Mouse (Mus musculus) cerebellum, adult 11 months (tissue): ENCODE results near the gene Stoml3.
A peak's percentile ranks its signal among the peaks of the same experiment; 100 is the strongest.

ENCODE experiments used
- DNase-seq: peaks from one replicate; pipeline ENCODE4 v3.0.0; 2022

Stoml3 gene

DNA sequence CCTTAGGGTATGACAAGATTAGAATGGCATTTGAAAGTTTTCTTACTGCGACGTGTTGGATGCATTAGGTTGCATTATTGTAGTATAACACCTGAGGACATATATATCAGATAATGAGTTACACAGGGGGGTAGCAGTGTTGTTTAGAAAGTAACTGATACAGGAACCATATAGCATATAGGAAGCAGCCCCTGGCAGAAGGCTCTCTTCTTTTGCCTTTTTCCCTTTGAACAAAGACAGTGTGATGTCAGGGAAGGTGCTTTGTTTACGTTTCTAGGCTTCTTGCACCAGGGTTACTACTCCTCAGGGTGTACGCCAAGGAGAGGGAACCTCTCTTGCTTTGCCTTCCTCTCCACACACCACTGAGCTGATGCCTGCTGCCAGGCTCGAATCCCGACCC lies at the start of gene Stoml3:
Gene Stoml3 (plus strand): TSS at position 301 of the 400 bp plus-strand sequence.
- DNase-seq = no peak

- no peak for DNase-seq
These were observed 42.9 kb upstream of the Stoml3 start for GRCm38 (mm10) chr3:53445540-53445939.

DNA sequence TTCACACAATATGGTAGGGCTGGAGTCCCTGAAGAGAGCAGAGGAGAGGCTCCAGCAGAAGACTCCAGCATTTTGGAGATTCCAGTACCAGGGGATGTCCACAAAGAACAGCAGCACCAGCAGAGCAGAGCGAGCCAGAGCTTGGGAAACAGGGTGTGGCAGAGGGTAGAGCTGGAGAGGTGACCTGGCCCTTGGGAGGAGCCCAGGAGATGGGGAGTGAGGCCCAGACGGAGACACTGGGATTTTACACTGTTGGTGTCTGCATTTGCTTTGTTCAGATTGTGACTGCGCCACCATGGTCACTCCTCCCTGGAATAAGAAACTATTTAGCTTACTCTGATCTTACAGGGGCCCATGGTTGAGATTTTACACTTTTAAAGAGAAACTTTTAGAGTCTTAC lies 41.7 kb upstream of the Stoml3 start:
- no peak for DNase-seq

GRCm38 (mm10) chr3:53448208-53448607 lies 40.2 kb upstream of the Stoml3 start:
- DNase-seq = peak; percentile 55

DNA sequence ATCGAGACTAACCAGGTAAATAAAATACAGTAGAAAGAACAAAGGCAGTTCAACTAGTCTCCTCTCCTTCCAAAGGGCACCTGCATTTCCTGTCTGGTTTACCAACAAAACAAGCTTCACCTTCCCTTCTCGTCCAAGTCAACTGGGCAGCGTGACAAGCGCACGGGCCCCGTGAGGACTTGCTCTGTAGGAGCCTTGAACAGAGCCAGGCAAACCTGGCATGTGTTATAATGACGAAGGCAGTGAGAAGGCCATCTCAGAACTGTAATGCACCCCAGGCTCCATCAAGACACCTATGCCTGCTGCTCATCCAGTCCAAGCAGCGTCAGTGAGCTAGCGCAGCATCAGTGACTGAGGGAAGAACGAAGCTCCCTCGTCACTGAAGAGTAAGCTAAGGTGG lies 37.8 kb upstream of the Stoml3 start:
- peak; percentile 66 for DNase-seq

GRCm38 (mm10) chr3:53452351-53452750 lies 36.1 kb upstream of the Stoml3 start:
- DNase-seq = no peak

DNA sequence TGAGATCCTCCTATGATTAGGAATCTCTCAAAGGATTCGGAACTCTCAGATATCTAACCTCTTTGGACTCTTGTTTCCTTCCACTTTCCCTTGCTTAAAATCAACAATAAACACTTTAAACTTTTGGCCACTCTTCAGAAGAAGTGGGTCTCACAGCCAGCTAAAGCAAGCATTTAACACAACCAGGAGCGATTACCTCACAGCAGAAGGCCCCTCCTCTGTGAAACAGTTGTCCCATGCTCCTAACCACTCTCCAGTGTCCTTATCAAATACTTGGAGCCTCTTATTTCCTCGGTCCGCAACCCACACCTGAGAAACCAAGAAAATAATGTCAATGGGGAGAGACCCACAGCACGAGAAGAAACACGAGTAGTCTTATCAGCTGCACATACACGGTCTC lies 35.1 kb upstream of the Stoml3 start:
- no peak for DNase-seq

- DNase-seq = no peak
These were observed 34.4 kb upstream of the Stoml3 start for GRCm38 (mm10) chr3:53454005-53454404.

- DNase-seq = no peak
These were observed 33.9 kb upstream of the Stoml3 start for GRCm38 (mm10) chr3:53454561-53454960.

- DNase-seq = no peak
These were observed 33.5 kb upstream of the Stoml3 start for GRCm38 (mm10) chr3:53454984-53455383.

DNA sequence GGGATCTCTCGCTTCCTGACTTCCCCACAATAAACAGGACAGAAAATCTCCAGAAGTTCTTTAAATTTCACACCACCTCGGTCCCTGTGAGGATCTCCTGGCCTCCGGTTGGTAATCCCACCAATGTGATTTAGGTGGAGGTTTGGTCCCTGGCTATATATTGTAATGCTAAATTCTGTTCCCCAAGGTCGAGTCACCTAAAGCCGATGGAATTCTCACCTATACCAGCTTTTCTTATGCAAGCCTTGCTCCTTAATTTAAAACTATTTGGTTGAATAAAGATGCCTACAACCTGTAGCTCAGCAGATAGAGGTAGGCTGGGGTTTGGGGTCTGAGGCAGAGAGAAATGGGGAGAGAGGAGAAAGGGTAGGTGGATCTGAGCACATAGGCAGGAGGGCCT lies 30.7 kb upstream of the Stoml3 start:
- DNase-seq = no peak

DNA sequence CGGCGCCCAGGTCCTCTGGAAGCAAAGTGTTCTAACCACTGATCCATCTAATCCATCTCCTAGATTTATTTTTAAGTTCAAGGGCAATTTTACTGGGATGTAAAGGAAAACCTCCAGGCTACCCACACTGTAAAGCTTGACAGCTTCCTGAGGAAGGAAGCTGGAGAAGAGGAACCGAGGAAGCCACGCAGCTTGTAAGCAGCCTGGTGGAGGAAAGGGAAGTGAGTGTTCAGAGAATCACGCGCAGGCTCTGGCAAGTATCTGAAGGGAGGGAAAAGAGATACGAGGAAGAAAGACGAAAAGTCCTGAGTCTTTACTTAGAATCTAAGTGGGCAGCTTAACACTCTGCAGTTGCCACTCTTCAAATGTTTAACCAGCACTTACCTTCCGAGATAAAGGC lies 28.3 kb upstream of the Stoml3 start:
- no peak for DNase-seq

DNA sequence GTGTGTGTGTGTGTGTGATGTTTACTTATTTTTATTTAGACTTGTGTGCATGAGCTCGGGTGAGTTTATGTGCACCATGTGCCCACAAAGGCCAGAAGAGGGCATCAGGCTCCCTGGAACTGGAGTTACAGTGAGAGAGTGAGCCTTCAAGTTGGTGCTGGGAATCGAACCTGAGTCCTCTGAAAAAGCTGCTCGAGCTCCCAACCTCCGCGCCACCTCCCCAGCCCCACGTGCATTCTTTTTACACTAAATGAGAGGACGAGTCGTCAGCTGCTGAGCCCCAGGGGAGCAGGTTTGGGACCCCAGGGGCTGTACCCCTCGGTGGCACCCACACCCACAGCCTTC lies 25.8 kb upstream of the Stoml3 start:
- no peak for DNase-seq

- peak; percentile 94 for DNase-seq
These were observed 25.2 kb upstream of the Stoml3 start, which contains the start of the genes Nhlrc3 and Proser1 for GRCm38 (mm10) chr3:53463046-53463764. Gene Nhlrc3 (minus strand): TSS chr3:53463332. Gene Proser1 (plus strand): TSS chr3:53463666.

DNA sequence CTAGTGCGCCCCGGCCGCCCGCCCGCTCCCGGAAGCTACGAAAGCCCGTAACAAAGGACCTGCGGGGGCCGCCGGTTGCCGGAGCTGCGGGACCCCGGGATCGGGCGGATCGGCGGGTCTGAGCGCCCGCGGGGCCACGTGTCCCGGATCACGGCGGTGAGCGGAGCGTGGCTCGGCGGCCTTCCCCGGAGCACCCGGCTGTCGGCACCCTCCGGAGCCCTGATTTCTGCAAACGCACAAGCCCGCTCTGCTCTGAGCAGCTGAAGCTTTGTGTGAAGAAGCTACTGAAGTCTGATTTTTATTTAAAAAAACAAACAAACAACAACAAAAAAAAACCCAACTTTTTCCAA lies 24.7 kb upstream of the Stoml3 start:
- no peak for DNase-seq

DNA sequence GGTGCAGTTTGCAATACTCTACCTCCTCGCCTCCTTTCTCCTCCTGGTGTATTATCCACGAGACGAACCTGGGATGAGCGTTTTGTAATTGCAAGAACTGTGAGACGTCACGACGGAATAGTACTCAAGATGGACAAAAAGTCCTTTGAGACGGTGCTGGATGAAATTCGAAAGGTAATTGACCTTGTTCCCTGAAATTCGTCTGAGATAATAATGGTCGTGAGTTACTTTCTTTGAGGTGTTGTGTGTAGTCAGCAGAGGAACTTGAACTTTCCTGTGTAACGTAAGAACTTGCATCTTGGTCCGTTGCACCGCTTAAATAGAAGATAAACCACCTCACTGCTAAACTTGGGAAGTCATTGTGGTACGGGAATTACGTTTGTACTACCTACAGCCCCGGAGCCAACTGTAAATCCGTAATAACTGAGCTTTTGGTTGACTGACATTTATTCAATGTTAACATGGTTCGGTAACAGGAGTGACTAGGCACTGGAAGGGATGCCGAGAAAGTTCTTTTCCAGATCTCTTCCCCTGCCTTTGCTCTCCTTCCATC lies 24.2 kb upstream of the Stoml3 start:
- DNase-seq = no peak

DNA sequence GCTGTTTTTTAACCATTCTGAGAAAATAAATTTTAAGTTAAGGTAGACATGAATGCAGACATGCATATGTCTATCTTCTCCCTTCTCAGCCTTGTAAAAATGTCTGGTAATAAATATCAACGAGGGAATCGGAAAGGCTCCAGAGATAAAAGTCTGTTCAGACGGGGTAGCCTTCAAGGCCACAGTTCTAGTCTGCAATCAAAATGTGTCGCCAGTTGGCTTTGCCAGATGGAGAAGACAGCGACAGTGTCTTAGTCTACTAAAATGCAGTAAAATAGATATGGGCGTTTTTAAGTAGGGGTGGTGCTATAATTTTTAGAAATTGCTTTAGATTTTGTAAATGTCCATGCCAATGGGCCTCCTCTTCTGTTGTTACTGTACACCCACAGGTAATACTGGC lies 23.1 kb upstream of the Stoml3 start:
- DNase-seq = no peak

GRCm38 (mm10) chr3:53466481-53466880 lies 22.0 kb upstream of the Stoml3 start:
- DNase-seq = no peak

- DNase-seq = no peak
These were observed 21.1 kb upstream of the Stoml3 start for GRCm38 (mm10) chr3:53467356-53467755.

DNA sequence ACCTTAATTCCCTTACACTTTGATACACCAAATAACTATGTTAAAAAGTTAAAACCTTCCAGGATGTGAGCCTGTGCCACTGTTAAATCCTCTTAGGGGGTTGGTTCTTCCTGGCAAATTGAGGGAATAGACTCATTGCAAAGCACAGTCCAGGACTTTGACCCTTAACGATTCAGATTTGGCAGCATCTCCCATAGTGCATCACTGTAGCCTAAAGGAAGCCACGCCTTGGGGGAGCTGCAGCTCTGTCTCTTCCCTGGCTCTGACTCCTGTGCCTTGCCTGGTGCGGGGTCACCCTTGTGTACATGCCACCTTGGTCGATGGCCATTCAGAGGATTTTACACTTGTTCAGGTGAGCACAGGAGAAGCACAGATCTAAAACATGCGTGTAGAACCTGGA lies 18.8 kb upstream of the Stoml3 start:
- no peak for DNase-seq

DNA sequence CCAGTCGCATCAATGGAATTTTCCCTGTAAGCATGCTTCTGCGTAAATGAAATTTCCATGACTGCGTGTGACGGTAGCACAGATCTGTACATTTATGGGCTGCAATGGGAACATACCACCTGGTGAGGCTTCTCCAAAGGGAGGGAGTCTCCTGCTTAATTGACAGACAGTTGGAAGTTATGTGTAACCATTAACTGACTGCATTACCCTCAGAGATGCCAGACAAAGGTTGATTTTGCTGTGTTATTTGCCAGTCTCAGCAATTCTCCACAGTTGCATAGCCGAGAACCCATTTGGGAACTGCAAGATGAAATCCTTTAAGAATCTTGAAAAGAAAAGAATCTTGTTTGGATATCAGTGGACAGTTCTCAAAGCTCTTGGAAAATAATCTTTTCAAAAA lies 16.4 kb upstream of the Stoml3 start:
- DNase-seq = no peak

DNA sequence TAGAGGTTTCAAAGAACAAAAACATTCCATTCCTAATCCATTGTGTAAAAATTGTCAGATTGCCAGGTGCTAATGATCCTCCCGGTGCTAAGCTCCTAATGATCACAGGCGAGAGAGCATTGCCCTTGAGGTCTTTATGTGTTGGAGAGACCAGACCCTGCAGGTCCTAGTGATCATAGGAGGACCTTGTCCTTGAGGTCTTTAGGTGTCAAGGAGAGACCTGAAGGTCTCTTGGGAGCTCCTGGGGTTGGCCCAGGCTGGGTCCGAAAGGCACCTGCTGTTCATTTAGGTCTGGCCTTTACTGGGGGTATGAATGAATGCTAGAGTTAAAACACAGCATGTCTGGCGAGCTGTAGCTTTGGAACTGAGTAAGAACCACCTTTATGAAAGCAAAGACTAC lies 14.3 kb upstream of the Stoml3 start:
- DNase-seq = no peak

- DNase-seq = peak; percentile 44
These were observed 12.6 kb upstream of the Stoml3 start for GRCm38 (mm10) chr3:53475889-53476288.

- peak; percentile 45 for DNase-seq
These were observed 11.0 kb upstream of the Stoml3 start for GRCm38 (mm10) chr3:53477468-53477867.

DNA sequence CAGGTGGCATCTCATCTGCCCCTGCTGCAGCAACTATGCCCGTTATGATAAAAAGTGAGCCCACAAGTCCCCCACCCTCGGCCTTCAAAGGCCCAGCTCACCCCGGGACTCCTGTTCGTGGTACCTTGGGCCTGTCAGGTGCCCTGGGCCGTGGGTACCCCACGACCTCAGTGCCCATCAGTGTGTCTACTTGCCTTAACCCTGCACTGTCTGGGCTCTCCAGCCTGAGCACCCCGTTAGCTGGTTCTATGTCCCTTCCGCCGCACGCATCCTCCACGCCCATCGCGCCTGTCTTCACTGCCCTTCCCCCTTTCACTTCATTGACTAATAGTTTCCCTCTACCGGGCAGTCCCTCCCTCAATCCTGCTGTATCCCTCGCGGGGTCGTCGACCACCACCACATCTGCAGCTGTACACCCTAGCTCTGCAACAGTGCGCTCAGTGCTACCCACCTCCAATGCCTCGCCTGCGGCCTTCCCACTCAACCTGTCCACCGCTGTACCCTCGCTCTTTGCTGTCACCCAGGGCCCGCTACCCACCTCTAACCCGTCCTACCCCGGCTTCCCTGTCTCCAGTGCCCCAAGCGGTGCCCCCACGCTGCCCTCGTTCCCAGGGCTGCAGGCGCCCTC lies 9.9 kb upstream of the Stoml3 start:
- no peak for DNase-seq
